Mouse (Mus musculus) CD4-positive helper T cell, adult 2 months (primary cell): ENCODE measurements around the gene Gabpb1.

Source experiments
- DNase-seq: peaks from one replicate; pipeline ENCODE4 v3.0.0-alpha.2; 2012; ENCODE audit warnings: low read depth, missing footprints, low spot score

The Gabpb1 gene

GRCm38 (mm10) chr2:126596347-126597072 is 79.6 kb downstream of the Gabpb1 start:
- no peak for DNase-seq

- DNase-seq, result peak; percentile 79
These were observed 82.1 kb downstream of the Gabpb1 start for GRCm38 (mm10) chr2:126593831-126594610.

GRCm38 (mm10) chr2:126591304-126591703 is 84.8 kb downstream of the Gabpb1 start:
- no peak for DNase-seq

- no peak for DNase-seq
These were observed 88.7 kb downstream of the Gabpb1 start for GRCm38 (mm10) chr2:126587468-126587867.

GRCm38 (mm10) chr2:126584621-126585369 is 91.3 kb downstream of the Gabpb1 start:
- DNase-seq, result no peak

GRCm38 (mm10) chr2:126583960-126584359 is 92.2 kb downstream of the Gabpb1 start:
- DNase-seq, result no peak

GRCm38 (mm10) chr2:126579282-126579681 is 96.9 kb downstream of the Gabpb1 start:
- DNase-seq, result no peak
